Mouse (Mus musculus) midbrain, embryonic 14.5 days (tissue): ENCODE data around the gene Vmn2r89. TPM values are rescaled to one million over a fixed set of nuclear protein-coding genes. Genes with fewer than 3 reads are reported as not detected.

Experiments
- ATAC-seq: fragments of 200-750 bp; cut with Nextera tagmentation; 2 replicates; pipeline ENCODE4 v1.8.0; 2017; ENCODE audit warnings: moderate number of reproducible peaks, moderate library complexity; ENCODE audit not compliant: low FRiP score, low TSS enrichment
- DNase-seq: peaks from one replicate; pipeline ENCODE4 v3.0.0-alpha.2; 2015
- H3K27ac ChIP-seq: fragments of 300-500 bp; sonication (generic); replicated peaks from 2 replicates; pipeline ENCODE4 v1.5.1; 2014; ENCODE audit warnings: mild to moderate bottlenecking, low read depth, low read length, moderate library complexity
- H3K27me3 ChIP-seq: fragments of 300-500 bp; sonication (generic); 2 replicates; pipeline ENCODE4 v1.6.1; 2014; ENCODE audit warnings: low read length, control low read depth, mixed read lengths; ENCODE audit not compliant: control insufficient read depth, insufficient read depth
- H3K36me3 ChIP-seq: fragments of 300-500 bp; sonication (generic); 2 replicates; pipeline ENCODE4 v1.6.1; 2014; ENCODE audit warnings: low read length, control low read depth; ENCODE audit not compliant: control insufficient read depth, insufficient read depth
- H3K4me1 ChIP-seq: fragments of 300-500 bp; sonication (generic); 2 replicates; pipeline ENCODE4 v1.6.1; 2014; ENCODE audit warnings: mild to moderate bottlenecking, antibody characterized with exemption, low read length, control low read depth; ENCODE audit not compliant: control insufficient read depth, insufficient read depth
- H3K4me2 ChIP-seq: fragments of 300-500 bp; sonication (generic); 2 replicates; pipeline ENCODE4 v1.6.1; 2014; ENCODE audit warnings: mild to moderate bottlenecking, low read length, moderate library complexity
- H3K4me3 ChIP-seq: fragments of 300-500 bp; sonication (generic); replicated peaks from 2 replicates; pipeline ENCODE4 v1.5.1; 2014; ENCODE audit warnings: low read depth, low read length
- H3K9ac ChIP-seq: fragments of 300-500 bp; sonication (generic); replicated peaks from 2 replicates; pipeline ENCODE4 v1.6.1; 2014; ENCODE audit warnings: mild to moderate bottlenecking, low read length, moderate library complexity
- H3K9me3 ChIP-seq: fragments of 300-500 bp; sonication (generic); 2 replicates; pipeline ENCODE4 v1.6.1; 2016; ENCODE audit warnings: low read length, control low read depth, mixed read lengths; ENCODE audit not compliant: control insufficient read depth
- WGBS: fragments of 180-500 bp; shearing (Covaris S2); extraction: QIAGEN DNeasy Blood & Tissue Kit; methylation state at CpG from one replicate; pipeline ENCODE4 v1.1.7; 2014; 5-methylcytosine and 5-hydroxymethylcytosine counted together
- polyA plus RNA-seq: library from polyadenylated mRNA; unstranded; fragments of >200 nt; fragmentation: Nextera tagmentation; extraction: Ambion mirVana; gene quantifications from 2 replicates; pipeline ENCODE4 v1.2.1, GENCODE M21; 2014

Vmn2r89 gene
- polyA plus RNA-seq, 1 experiment from 2014 or later = not detected

- WGBS = 96% methylated on average over 8 of the region's 8 CpGs
Measured at GRCm38 (mm10) chr14:51507416-51507815, 55.8 kb downstream of the Vmn2r89 start.

More at GRCm38 (mm10) chr14:51507416-51507815, 55.8 kb downstream of the Vmn2r89 start:
- Histone ChIP-seq H3K4me3 (no peak overlapping the region), H3K4me1 (no peaks in the 10 kb centered on the region), H3K4me2 (no peak overlapping the region), H3K27ac (no peak overlapping the region), H3K9me3 (no peaks in the 10 kb centered on the region), H3K27me3 (no peaks in the 10 kb centered on the region), H3K9ac (no peak overlapping the region), H3K36me3 (no peaks in the 10 kb centered on the region)
- ATAC-seq (no peak), DNase-seq (no peak)

Other genes starting within 250 kb of the Vmn2r89 start
- not detected in 2 replicates for gene Ear14, start 248.5 kb upstream of the Vmn2r89 start, polyA plus RNA-seq
- not detected in 2 replicates for gene Rnase2a, start 195.7 kb upstream of the Vmn2r89 start, polyA plus RNA-seq
- not detected in 2 replicates for gene Gm7247, start 90.1 kb upstream of the Vmn2r89 start, polyA plus RNA-seq
- not detected in 2 replicates for gene Vmn2r88, start 41.0 kb upstream of the Vmn2r89 start, polyA plus RNA-seq
- not detected in 2 replicates for gene Gm5622, start 100.9 kb downstream of the Vmn2r89 start, polyA plus RNA-seq
- not detected in 2 replicates for gene Gm17175, start 122.2 kb downstream of the Vmn2r89 start, polyA plus RNA-seq
- gene Gm17174, start 140.3 kb downstream of the Vmn2r89 start, polyA plus RNA-seq = not detected in 2 replicates
- not detected in 2 replicates for gene Gm17078, start 159.5 kb downstream of the Vmn2r89 start, polyA plus RNA-seq
- not detected in 2 replicates for gene Gm4181, start 183.8 kb downstream of the Vmn2r89 start, polyA plus RNA-seq
- gene Gm17079, start 243.6 kb downstream of the Vmn2r89 start, polyA plus RNA-seq = not detected in 2 replicates